Mouse (Mus musculus) urinary bladder, postnatal 14 days (tissue): ENCODE results near the gene Ubiad1.

Experiments used
- DNase-seq: peaks from one replicate; pipeline ENCODE4 v3.0.0; 2021; ENCODE audit warnings: low spot score

Ubiad1 gene

GRCm38 (mm10) chr4:148448853-148449245 is 4.3 kb upstream of the Ubiad1 start:
- peak; percentile 22 for DNase-seq

GRCm38 (mm10) chr4:148448179-148448852 is 3.7 kb upstream of the Ubiad1 start, which contains the start of gene Mtor:
Gene Mtor, plus strand, starts transcription at chr4:148448611.
- DNase-seq, result peak; percentile 95

- DNase-seq, result no peak
These were observed 2.0 kb downstream of the Ubiad1 start for GRCm38 (mm10) chr4:148442598-148442997.

- DNase-seq, result no peak
These were observed 2.6 kb downstream of the Ubiad1 start for GRCm38 (mm10) chr4:148441931-148442330.

GRCm38 (mm10) chr4:148435657-148436330 is 8.8 kb downstream of the Ubiad1 start:
- DNase-seq, result no peak

- DNase-seq, result no peak
These were observed 9.5 kb downstream of the Ubiad1 start for GRCm38 (mm10) chr4:148435106-148435505.

GRCm38 (mm10) chr4:148434554-148434953 is 10.0 kb downstream of the Ubiad1 start:
- no peak for DNase-seq

- DNase-seq, result no peak
These were observed 10.8 kb downstream of the Ubiad1 start for GRCm38 (mm10) chr4:148433813-148434212.

- DNase-seq, result no peak
These were observed 11.2 kb downstream of the Ubiad1 start for GRCm38 (mm10) chr4:148433336-148433735.

GRCm38 (mm10) chr4:148432488-148432887 is 12.1 kb downstream of the Ubiad1 start:
- DNase-seq, result no peak

GRCm38 (mm10) chr4:148430880-148431519 is 13.6 kb downstream of the Ubiad1 start:
- DNase-seq, result no peak

- peak; percentile 53 for DNase-seq
These were observed 14.9 kb downstream of the Ubiad1 start for GRCm38 (mm10) chr4:148429686-148430085.

GRCm38 (mm10) chr4:148429121-148429520 is 15.4 kb downstream of the Ubiad1 start:
- DNase-seq, result no peak

GRCm38 (mm10) chr4:148428544-148428943 is 16.0 kb downstream of the Ubiad1 start:
- no peak for DNase-seq

GRCm38 (mm10) chr4:148426950-148427850 is 17.4 kb downstream of the Ubiad1 start:
- no peak for DNase-seq

GRCm38 (mm10) chr4:148417559-148417958 is 27.0 kb downstream of the Ubiad1 start:
- DNase-seq, result no peak

- no peak for DNase-seq
These were observed 27.5 kb downstream of the Ubiad1 start for GRCm38 (mm10) chr4:148417074-148417526.

GRCm38 (mm10) chr4:148415575-148415974 is 29.0 kb downstream of the Ubiad1 start:
- DNase-seq, result no peak

GRCm38 (mm10) chr4:148408256-148408975 is 36.2 kb downstream of the Ubiad1 start:
- no peak for DNase-seq

GRCm38 (mm10) chr4:148405255-148405788 is 39.2 kb downstream of the Ubiad1 start:
- DNase-seq, result no peak

GRCm38 (mm10) chr4:148404748-148405147 is 39.8 kb downstream of the Ubiad1 start:
- no peak for DNase-seq
